Mouse (Mus musculus) G1E (cell line): ENCODE data around the gene Sugt1. TPM values are rescaled to one million over a fixed set of nuclear protein-coding genes. Genes with fewer than 3 reads are reported as not detected.

Experiments used
- ATAC-seq: 2 replicates; pipeline ENCODE4 v1.8.0; 2016; ENCODE audit warnings: mild to moderate bottlenecking; ENCODE audit not compliant: insufficient number of reproducible peaks, poor library complexity, low FRiP score, severe bottlenecking; ENCODE audit errors: extremely low read depth
- DNase-seq: peaks from one replicate; pipeline ENCODE4 v3.0.0; 2012; ENCODE audit warnings: low spot score
- H3K27me3 ChIP-seq: 2 replicates; pipeline ENCODE4 v1.6.1; 2012; ENCODE audit warnings: mild to moderate bottlenecking, low read length, inconsistent platforms; ENCODE audit not compliant: insufficient read depth
- H3K36me3 ChIP-seq: replicated peaks from 2 replicates; pipeline ENCODE3; 2012; ENCODE audit warnings: mild to moderate bottlenecking, inconsistent platforms
- H3K4me1 ChIP-seq: 2 replicates; pipeline ENCODE4 v1.6.1; 2012; ENCODE audit warnings: low read depth, low read length, inconsistent platforms, mixed read lengths; ENCODE audit not compliant: insufficient read depth
- H3K4me3 ChIP-seq: 2 replicates; pipeline ENCODE4 v1.5.1; 2012; ENCODE audit warnings: low read depth, mild to moderate bottlenecking, inconsistent platforms, low read length, moderate library complexity, mixed read lengths
- H3K9me3 ChIP-seq: replicated peaks from 2 replicates; pipeline ENCODE4 v1.6.1; 2012; ENCODE audit warnings: inconsistent platforms
- CTCF ChIP-seq: IDR thresholded peaks from 2 replicates; pipeline ENCODE4 v1.5.1; 2012; ENCODE audit warnings: low read depth, low read length, inconsistent platforms, mixed read lengths
- GATA1 ChIP-seq: IDR thresholded peaks from 2 replicates; pipeline ENCODE4 v1.6.1; 2012; ENCODE audit warnings: borderline replicate concordance, low read length, inconsistent platforms, mixed read lengths
- GATA2 ChIP-seq: IDR thresholded peaks from 2 replicates; pipeline ENCODE4 v1.6.1; 2012; ENCODE audit warnings: low read depth, low read length, inconsistent platforms, borderline replicate concordance
- POLR2AphosphoS5 ChIP-seq: IDR thresholded peaks from 2 replicates; pipeline ENCODE4 v1.6.1; 2012; ENCODE audit warnings: low read depth, low read length, inconsistent platforms; ENCODE audit not compliant: insufficient replicate concordance
- TAL1 ChIP-seq: conservative IDR thresholded peaks from 2 replicates; pipeline ENCODE4 v1.6.1; 2012; ENCODE audit warnings: low read depth, low read length, inconsistent platforms, mixed read lengths
- polyA plus RNA-seq: library from polyadenylated mRNA; stranded (reverse); fragments of >175 nt; gene quantifications from 2 replicates; pipeline ENCODE4 v1.2.3, GENCODE M21; 2012
- total RNA-seq, 2 experiments: library from RNA; stranded (forward) in 1 of 2; stranded (reverse) in 1 of 2; fragments of 200-1000 nt in 1 of 2; fragments of >200 nt in 1 of 2; fragmentation: Nextera tagmentation in 1 of 2; gene quantifications; 2 replicates each; pipeline ENCODE4 v1.2.3; 2014 to 2017

Sugt1 gene
- total and polyA plus RNA-seq, 3 experiments, result 6.1 to 228 (median 98.9) TPM

DNA sequence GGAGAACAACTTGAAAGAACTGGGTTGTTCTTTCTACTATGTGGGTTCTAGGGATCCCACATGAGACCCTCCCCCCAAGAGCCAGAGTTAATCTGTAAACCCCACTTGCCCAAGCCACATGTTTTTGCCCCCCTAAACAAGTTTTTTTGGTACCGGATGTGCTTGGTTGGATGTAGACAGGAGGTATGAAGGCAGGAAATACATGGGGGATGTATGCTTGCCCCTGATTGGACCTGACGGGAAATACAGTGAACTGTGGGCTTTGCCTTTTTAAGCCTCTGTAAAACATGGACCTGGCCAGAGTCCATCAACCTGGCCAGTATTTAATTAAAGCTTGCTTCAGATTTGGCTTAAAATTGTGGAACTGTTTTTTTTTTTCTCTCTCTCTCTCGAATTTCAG lies 62.2 kb downstream of the Sugt1 start:
- TF ChIP-seq POLR2AphosphoS5 (no peak), GATA2 (no peak), GATA1 (no peak), TAL1 (no peak), CTCF (no peak)
- H3K27me3 ChIP-seq, result peaks cover 15% of the 10 kb centered on the region; the same call in 1 of the 2 replicates
- H3K9me3 ChIP-seq, result no peaks in the 10 kb centered on the region
- no peak for DNase-seq
- no peak overlapping the region for H3K4me3 ChIP-seq
- H3K36me3 ChIP-seq, result no peaks in the 10 kb centered on the region
- H3K4me1 ChIP-seq, result no peaks in the 10 kb centered on the region
- ATAC-seq, result no peak

DNA sequence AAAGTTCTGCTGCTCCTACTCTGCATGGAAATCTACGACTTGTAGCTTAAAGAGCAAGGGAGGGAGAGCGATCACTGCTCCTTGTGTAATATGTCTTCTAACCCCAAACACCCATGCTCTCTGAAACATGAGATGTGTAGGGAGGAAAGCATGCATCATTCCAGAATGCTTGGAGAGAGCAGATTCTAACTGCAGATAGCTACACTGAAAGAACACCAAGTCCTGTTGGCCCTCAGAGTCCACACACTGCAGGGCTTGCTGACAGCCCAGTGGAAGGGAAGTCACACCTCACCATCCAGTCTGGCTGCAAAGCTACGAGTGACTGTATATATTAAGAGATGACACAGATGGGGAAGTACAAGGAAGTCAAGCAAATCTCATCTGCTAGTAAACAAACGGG lies 65.2 kb downstream of the Sugt1 start:
- Histone ChIP-seq H3K9me3 (no peaks in the 10 kb centered on the region), H3K36me3 (no peaks in the 10 kb centered on the region), H3K27me3 (0 out of 2 replicates have a peak, but pooled peaks cover 4% of the 10 kb centered on the region), H3K4me3 (no peak overlapping the region), H3K4me1 (no peaks in the 10 kb centered on the region)
- DNase-seq (no peak), ATAC-seq (no peak)
- TF ChIP-seq GATA2 (no peak), POLR2AphosphoS5 (no peak), GATA1 (no peak), TAL1 (no peak), CTCF (no peak)

DNA sequence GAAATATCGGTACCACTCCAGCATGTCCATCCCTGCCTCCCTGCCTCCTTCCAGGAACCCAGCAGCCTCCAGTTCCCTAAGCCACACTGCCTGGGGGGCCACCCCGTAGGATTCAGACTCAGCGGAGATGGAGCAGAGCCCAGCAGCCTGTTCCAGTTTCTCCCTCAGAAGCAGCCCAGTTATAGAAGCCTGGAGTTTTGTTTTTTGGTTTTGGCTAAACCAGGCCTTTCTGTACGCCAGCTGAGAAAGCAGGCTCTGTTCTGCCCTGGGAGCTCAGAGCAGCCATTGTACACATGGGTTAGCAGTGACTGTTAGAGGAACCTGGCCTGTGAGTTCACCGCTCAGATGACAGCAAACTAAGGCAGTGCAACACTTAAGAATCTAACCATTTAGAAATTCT lies 70.8 kb downstream of the Sugt1 start:
- Histone ChIP-seq H3K4me3 (no peak overlapping the region), H3K27me3 (peaks cover 7% of the 10 kb centered on the region; the same call in 1 of the 2 replicates), H3K9me3 (no peaks in the 10 kb centered on the region), H3K36me3 (no peaks in the 10 kb centered on the region), H3K4me1 (no peaks in the 10 kb centered on the region)
- TF ChIP-seq GATA2, result no peak
- no peak for TF ChIP-seq GATA1
- no peak for TF ChIP-seq POLR2AphosphoS5
- TF ChIP-seq TAL1, result no peak
- TF ChIP-seq CTCF, result no peak
- no peak for ATAC-seq
- no peak for DNase-seq

DNA sequence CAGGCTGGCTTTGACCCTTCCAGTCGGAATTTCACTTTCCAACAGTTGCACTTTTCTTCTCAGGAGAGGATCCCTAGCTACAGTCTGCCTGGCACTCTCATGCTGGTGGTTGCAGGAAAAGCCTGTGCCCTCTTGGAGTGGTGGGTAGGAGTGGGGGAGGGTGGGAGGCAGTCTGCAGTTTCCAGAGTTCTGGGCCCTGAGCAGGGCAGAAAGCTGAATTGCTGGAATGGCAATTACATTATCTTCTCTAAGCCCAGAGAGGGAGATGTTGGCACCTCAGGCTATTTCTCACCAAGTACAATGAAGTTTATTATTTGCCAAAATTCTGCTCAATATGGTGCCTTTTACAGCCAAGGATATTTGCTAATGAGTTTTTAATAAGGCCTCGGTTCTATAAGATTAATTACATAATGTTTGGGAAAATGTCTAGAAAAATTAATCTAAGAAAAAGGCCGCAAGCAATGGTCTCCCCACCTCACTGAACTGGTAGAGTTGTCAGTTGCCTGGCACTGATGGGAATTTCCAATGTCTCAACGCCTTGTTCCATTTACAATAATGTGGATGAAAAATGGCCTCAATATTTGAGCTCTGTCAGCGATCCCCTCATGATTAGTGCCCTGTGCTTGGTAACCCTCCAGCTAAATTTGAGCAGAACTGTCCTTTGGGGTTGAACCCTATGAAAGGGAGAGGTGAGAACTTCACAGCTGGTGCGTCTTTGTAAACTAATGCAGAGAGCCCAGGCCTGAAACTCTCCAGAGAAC lies 71.4 kb downstream of the Sugt1 start:
- H3K4me1 ChIP-seq, result no peaks in the 10 kb centered on the region
- TF ChIP-seq TAL1 (no peak), GATA2 (no peak), POLR2AphosphoS5 (no peak), GATA1 (no peak), CTCF (no peak)
- DNase-seq (no peak), ATAC-seq (no peak)
- no peaks in the 10 kb centered on the region for H3K9me3 ChIP-seq
- no peaks in the 10 kb centered on the region for H3K36me3 ChIP-seq
- peaks cover 7% of the 10 kb centered on the region; the same call in 1 of the 2 replicates for H3K27me3 ChIP-seq
- H3K4me3 ChIP-seq, result no peak overlapping the region

DNA sequence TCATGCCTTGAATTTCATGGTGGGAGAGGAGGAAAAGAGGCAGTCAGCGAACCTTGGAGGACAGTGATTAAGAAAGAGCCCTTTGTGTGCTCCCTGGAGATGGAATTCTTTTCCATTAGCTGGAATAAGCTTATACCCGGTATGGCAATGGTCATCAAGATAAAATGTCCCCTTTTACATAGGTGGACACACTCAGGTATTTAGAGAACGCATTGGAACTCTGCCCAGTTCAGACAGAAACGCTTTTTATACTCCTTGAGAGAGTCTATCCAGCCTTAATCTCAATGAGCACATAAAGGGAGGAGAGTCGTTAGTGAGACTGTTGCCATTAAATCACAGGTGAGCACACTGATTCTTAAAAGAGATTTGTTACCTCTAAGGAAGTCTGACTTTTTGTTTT lies 73.0 kb downstream of the Sugt1 start:
- Histone ChIP-seq H3K4me1 (no peaks in the 10 kb centered on the region), H3K9me3 (no peaks in the 10 kb centered on the region), H3K27me3 (peaks cover 7% of the 10 kb centered on the region; the same call in 1 of the 2 replicates), H3K36me3 (no peaks in the 10 kb centered on the region), H3K4me3 (no peak overlapping the region)
- DNase-seq (no peak), ATAC-seq (no peak)
- TF ChIP-seq POLR2AphosphoS5, result no peak
- no peak for TF ChIP-seq GATA2
- no peak for TF ChIP-seq CTCF
- no peak for TF ChIP-seq TAL1
- no peak for TF ChIP-seq GATA1

DNA sequence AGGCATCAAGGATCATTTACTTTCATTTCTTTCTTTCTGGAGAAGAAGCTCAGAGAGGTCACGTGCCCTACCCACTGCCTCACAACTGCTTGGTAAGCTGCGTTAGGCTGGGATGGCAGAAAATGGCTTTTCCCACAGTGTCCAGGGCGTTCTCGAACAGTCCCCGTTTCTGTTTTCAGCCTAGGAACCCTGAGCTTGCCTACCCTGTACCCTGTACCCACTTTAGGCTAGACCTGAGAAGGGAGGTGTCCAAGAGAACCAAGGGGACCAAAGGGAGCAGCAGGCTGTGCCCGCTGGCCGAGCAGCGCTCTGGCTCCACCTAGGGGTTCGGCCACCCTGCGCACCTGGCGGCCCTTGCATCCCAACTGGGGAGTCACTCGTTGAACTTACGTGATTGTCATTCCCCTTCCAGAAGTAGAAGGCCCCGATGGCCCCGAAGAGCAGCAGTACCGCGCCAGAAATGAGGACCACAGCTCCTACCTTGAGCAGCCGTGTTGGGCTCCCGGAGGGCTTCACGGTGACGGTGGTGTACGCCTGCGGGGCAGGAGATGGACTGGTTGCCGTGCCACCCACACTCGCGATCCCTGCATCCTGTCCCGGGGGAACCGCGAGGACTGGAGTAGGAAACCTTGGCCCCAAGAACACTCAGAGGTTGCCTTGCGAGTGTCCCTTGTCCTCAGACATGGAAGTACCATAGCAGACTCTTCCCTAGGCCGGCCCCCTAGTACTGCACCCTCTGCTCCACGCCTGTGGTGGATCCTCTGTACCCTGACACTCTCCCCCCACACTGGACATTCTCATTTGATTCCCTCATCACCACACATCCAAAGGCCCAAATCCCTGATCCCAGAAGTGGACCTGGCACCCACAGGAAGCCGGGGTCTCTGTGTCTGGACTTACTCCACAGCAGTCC lies 73.8 kb downstream of the Sugt1 start:
- no peak overlapping the region for H3K4me3 ChIP-seq
- peak; percentile 40; the same call in 1 of the 2 replicates for ATAC-seq
- DNase-seq, result peak; percentile 20
- H3K36me3 ChIP-seq, result no peaks in the 10 kb centered on the region
- no peaks in the 10 kb centered on the region for H3K9me3 ChIP-seq
- H3K27me3 ChIP-seq, result peaks cover 7% of the 10 kb centered on the region; the same call in 1 of the 2 replicates
- TF ChIP-seq TAL1 (no peak), CTCF (0 out of 2 replicates have a peak, but pooled peaks have one; percentile 31)
- no peaks in the 10 kb centered on the region for H3K4me1 ChIP-seq
